Mouse (Mus musculus): ENCODE data around the gene Gm2696. TPM values are rescaled to one million over a fixed set of nuclear protein-coding genes. Genes with fewer than 3 reads are reported as not detected.

Gene Gm2696
- total and polyA plus RNA-seq, 3 experiments: not detected

DNA sequence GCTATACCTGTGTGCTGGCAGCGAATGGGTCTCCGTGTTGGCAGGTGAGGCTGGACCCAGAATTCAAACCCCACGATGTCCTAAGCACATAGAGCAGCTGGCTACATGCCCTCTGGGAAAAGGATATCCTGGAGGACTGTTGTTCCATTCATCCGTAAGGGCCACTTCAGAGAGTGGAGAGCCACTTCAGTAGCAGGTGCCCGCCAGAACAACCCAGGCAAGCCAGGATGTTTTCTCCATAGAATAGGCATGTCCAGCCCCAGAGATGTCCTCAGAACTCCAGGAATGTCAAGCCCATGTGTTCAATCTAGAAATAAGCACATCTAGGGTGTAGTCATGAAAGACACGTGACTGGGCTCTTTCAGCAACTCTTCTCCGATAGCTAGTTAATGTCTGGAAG is 55.2 kb downstream of the Gm2696 start:
- Histone ChIP-seq H3K4me3 (replicated peaks in 1 of 3; ENCODE audit: low read depth in 2 of 3, low read length in 2 of 3, poor library complexity in 1 of 3) (no peak overlapping the region), H3K9ac (ENCODE audit: insufficient read depth, low read depth) (no peak overlapping the region), H3K36me3 (replicated peaks in 1 of 2; ENCODE audit: control insufficient read depth in 1 of 2, insufficient read depth in 1 of 2, low read length in 1 of 2) (no peaks in the 10 kb centered on the region), H3K27ac (ENCODE audit: insufficient read depth, low read depth) (no peak overlapping the region), H3K4me2 (ENCODE audit: insufficient read depth, low read depth, poor library complexity, severe bottlenecking) (no peak overlapping the region), H3K9me3 (replicated peaks; ENCODE audit: low read length) (peaks cover under 1% of the 10 kb centered on the region), H3K79me2 (replicated peaks; ENCODE audit: control insufficient read depth, extremely low read depth, insufficient read depth, poor library complexity, severe bottlenecking) (no peaks in the 10 kb centered on the region), H3K27me3 (replicated peaks) (peaks cover 48% of the 10 kb centered on the region), H3K4me1 (ENCODE audit: control insufficient read depth in 1 of 2, insufficient read depth in 2 of 2) (peaks cover under 1 to 1% of the 10 kb centered on the region in 2 experiments; a peak in 3 of 4 replicates)
- DNase-seq (ENCODE audit: extremely low read depth): no peak
- TF ChIP-seq TCF12 (IDR thresholded peaks at IDR 0.05; ENCODE audit: low read depth, low read length): no peak
- no peak for TF ChIP-seq CHD1 (IDR thresholded peaks at IDR 0.05; ENCODE audit: low read depth, low read length)
- no peak for TF ChIP-seq POLR2A (IDR thresholded peaks at IDR 0.05; ENCODE audit: low read depth, low read length)
- TF ChIP-seq KAT2A (IDR thresholded peaks at IDR 0.05; ENCODE audit: insufficient replicate concordance, low read length): no peak
- TF ChIP-seq UBTF (IDR thresholded peaks at IDR 0.05; ENCODE audit: low read depth, low read length): no peak
- TF ChIP-seq BHLHE40 (IDR thresholded peaks at IDR 0.05; ENCODE audit: low read depth, low read length): no peak
- TF ChIP-seq RAD21 (IDR thresholded peaks at IDR 0.05; ENCODE audit: low read depth, low read length): no peak
- TF ChIP-seq CTCF (conservative IDR thresholded peaks at IDR 0.05 in 1 of 2, IDR thresholded peaks at IDR 0.05 in 1 of 2; ENCODE audit: low read depth in 2 of 2, low read length in 2 of 2): no peak
- no peak for TF ChIP-seq EP300 (IDR thresholded peaks at IDR 0.05; ENCODE audit: low read length)
- TF ChIP-seq CHD2 (IDR thresholded peaks at IDR 0.05; ENCODE audit: low read length): no peak
- TF ChIP-seq MAZ (IDR thresholded peaks at IDR 0.05; ENCODE audit: low read depth, low read length): no peak
- TF ChIP-seq TBP (conservative IDR thresholded peaks at IDR 0.05; ENCODE audit: low read depth, low read length): no peak
- no peak for TF ChIP-seq NELFE (IDR thresholded peaks at IDR 0.05; ENCODE audit: low read depth, low read length)
- TF ChIP-seq SMC3 (IDR thresholded peaks at IDR 0.05; ENCODE audit: low read depth, low read length): no peak
- TF ChIP-seq MXI1 (IDR thresholded peaks at IDR 0.05; ENCODE audit: low read depth, low read length): no peak
- TF ChIP-seq USF1 (IDR thresholded peaks at IDR 0.05; ENCODE audit: low read depth, low read length): no peak
- TF ChIP-seq ETS1 (conservative IDR thresholded peaks at IDR 0.05; ENCODE audit: low read depth, low read length): no peak
- dilution Hi-C loops (cut with MboI; ENCODE audit: extremely low pct_ligation_motif_present, extremely low pct_unique_long_range_greater_than_20kb, low sequenced_read_pairs): no loop called here
- in situ Hi-C loops (cut with MboI; ENCODE audit: low pct_ligation_motif_present, low pct_unique_long_range_greater_than_20kb, low sequenced_read_pairs): no loop called here

DNA sequence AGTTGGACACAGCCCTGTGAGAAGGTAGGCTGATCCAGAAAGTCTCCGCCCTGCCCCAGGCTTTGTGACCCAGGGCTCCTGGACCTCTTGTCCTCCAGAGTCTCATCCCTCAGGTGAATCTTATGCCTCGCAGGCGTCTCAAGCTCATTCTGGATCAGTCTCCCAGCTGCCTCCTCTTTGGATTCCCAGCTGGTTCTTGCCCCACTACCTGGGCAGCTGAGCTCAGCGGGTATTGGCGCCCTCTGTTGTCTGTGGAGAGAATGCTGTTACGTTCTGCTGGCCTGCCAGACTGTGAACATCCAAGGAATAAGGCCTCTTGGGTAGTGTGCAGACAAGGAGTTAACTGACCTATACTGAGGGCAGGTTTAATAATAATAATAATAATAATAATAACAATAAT is 64.5 kb downstream of the Gm2696 start:
- dilution Hi-C loops (cut with MboI; ENCODE audit: extremely low pct_ligation_motif_present, extremely low pct_unique_long_range_greater_than_20kb, low sequenced_read_pairs): no loop called here
- no peak overlapping the region for H3K9ac ChIP-seq (ENCODE audit: insufficient read depth, low read depth)
- no peaks in the 10 kb centered on the region for H3K36me3 ChIP-seq (replicated peaks in 1 of 2; ENCODE audit: control insufficient read depth in 1 of 2, insufficient read depth in 1 of 2, low read length in 1 of 2)
- no peak overlapping the region for H3K4me3 ChIP-seq (replicated peaks in 1 of 3; ENCODE audit: low read depth in 2 of 3, low read length in 2 of 3, poor library complexity in 1 of 3)
- H3K9me3 ChIP-seq (replicated peaks; ENCODE audit: low read length): peaks cover 4% of the 10 kb centered on the region
- no peak overlapping the region for H3K4me2 ChIP-seq (ENCODE audit: insufficient read depth, low read depth, poor library complexity, severe bottlenecking)
- H3K79me2 ChIP-seq (replicated peaks; ENCODE audit: control insufficient read depth, extremely low read depth, insufficient read depth, poor library complexity, severe bottlenecking): no peaks in the 10 kb centered on the region
- no peaks in the 10 kb centered on the region for H3K4me1 ChIP-seq (ENCODE audit: control insufficient read depth in 1 of 2, insufficient read depth in 2 of 2)
- DNase-seq (ENCODE audit: extremely low read depth): no peak
- TF ChIP-seq MAFK (IDR thresholded peaks at IDR 0.05; ENCODE audit: insufficient replicate concordance, low read length) (no peak), SIN3A (IDR thresholded peaks at IDR 0.05; ENCODE audit: low read length) (no peak), MEF2A (IDR thresholded peaks at IDR 0.05; ENCODE audit: borderline replicate concordance, low read depth, low read length) (no peak), MXI1 (IDR thresholded peaks at IDR 0.05; ENCODE audit: low read depth, low read length) (no peak), CTCF (conservative IDR thresholded peaks at IDR 0.05 in 1 of 2, IDR thresholded peaks at IDR 0.05 in 1 of 2; ENCODE audit: low read depth in 2 of 2, low read length in 2 of 2) (peak in 1 of 2 experiments; percentile 59; a peak in 2 of 4 replicates), SMC3 (IDR thresholded peaks at IDR 0.05; ENCODE audit: low read depth, low read length) (peak; percentile 35), POLR2AphosphoS2 (IDR thresholded peaks at IDR 0.05; ENCODE audit: low read depth, low read length) (no peak), RAD21 (IDR thresholded peaks at IDR 0.05; ENCODE audit: low read depth, low read length) (peak; percentile 38)
- in situ Hi-C loops (cut with MboI; ENCODE audit: low pct_ligation_motif_present, low pct_unique_long_range_greater_than_20kb, low sequenced_read_pairs): loop anchor here (25.0 kb wide), 1 partner anchor 242 kb away; no protein-coding TSS in a partner anchor
- no peak overlapping the region for H3K27ac ChIP-seq (ENCODE audit: insufficient read depth, low read depth)
- peaks cover 76% of the 10 kb centered on the region for H3K27me3 ChIP-seq (replicated peaks)
